Mouse (Mus musculus) kidney, embryonic 14.5 days (tissue): ENCODE results near the gene Med24. TPM values are rescaled to one million over a fixed set of nuclear protein-coding genes. Genes with fewer than 3 reads are reported as not detected.
A peak's percentile ranks its signal among the peaks of the same experiment; 100 is the strongest.

Source experiments
- ATAC-seq: fragments of 200-750 bp; cut with Nextera tagmentation; 2 replicates; pipeline ENCODE4 v1.8.0; 2017; ENCODE audit warnings: moderate number of reproducible peaks, mild to moderate bottlenecking, moderate TSS enrichment, moderate library complexity; ENCODE audit not compliant: low FRiP score, low TSS enrichment
- H3K27ac ChIP-seq: fragments of 300-500 bp; sonication (generic); 2 replicates; pipeline ENCODE4 v1.5.1; 2014; ENCODE audit warnings: low read depth, mild to moderate bottlenecking, low read length, moderate library complexity, mixed read lengths
- H3K27me3 ChIP-seq: fragments of 300-500 bp; sonication (generic); 2 replicates; pipeline ENCODE4 v1.6.1; 2014; ENCODE audit warnings: mild to moderate bottlenecking, low read length; ENCODE audit not compliant: control insufficient read depth, insufficient read depth
- H3K36me3 ChIP-seq: fragments of 300-500 bp; sonication (generic); 2 replicates; pipeline ENCODE4 v1.6.1; 2014; ENCODE audit warnings: low read length, mixed read lengths; ENCODE audit not compliant: control insufficient read depth, insufficient read depth
- H3K4me1 ChIP-seq: fragments of 300-500 bp; sonication (generic); 2 replicates; pipeline ENCODE4 v1.6.1; 2014; ENCODE audit warnings: low read length, mixed read lengths; ENCODE audit not compliant: control insufficient read depth, insufficient read depth
- H3K4me2 ChIP-seq: fragments of 300-500 bp; sonication (generic); replicated peaks from 2 replicates; pipeline ENCODE4 v1.6.1; 2014; ENCODE audit warnings: low read depth, mild to moderate bottlenecking, low read length
- H3K4me3 ChIP-seq: fragments of 300-500 bp; sonication (generic); 2 replicates; pipeline ENCODE4 v1.5.1; 2014; ENCODE audit warnings: mild to moderate bottlenecking, low read length
- H3K9ac ChIP-seq: fragments of 300-500 bp; sonication (generic); 2 replicates; pipeline ENCODE4 v1.6.1; 2014; ENCODE audit warnings: low read depth, mild to moderate bottlenecking, low read length, moderate library complexity
- H3K9me3 ChIP-seq: fragments of 300-500 bp; sonication (generic); 2 replicates; pipeline ENCODE4 v1.6.1; 2016; ENCODE audit warnings: low read length; ENCODE audit not compliant: control insufficient read depth
- WGBS: fragments of 180-500 bp; shearing (Covaris S2); extraction: QIAGEN DNeasy Blood & Tissue Kit; methylation state at CpG from one replicate; pipeline ENCODE4 v1.1.7; 2014; 5-methylcytosine and 5-hydroxymethylcytosine counted together
- polyA plus RNA-seq: library from polyadenylated mRNA; unstranded; fragments of >200 nt; fragmentation: Nextera tagmentation; extraction: Ambion mirVana; gene quantifications from 2 replicates; pipeline ENCODE4 v1.2.1, GENCODE M21; 2014

Med24 gene
- polyA plus RNA-seq, 1 experiment from 2014 or later: 59.1 TPM

GRCm38 (mm10) chr11:98755726-98756380 is 26.6 kb upstream of the Med24 start:
- Histone ChIP-seq H3K9me3 (no peaks in the 10 kb centered on the region), H3K36me3 (peaks cover 20% of the 10 kb centered on the region), H3K27ac (no peak overlapping the region), H3K9ac (no peak overlapping the region), H3K4me3 (no peak overlapping the region), H3K4me2 (no peak overlapping the region), H3K4me1 (peaks cover 24% of the 10 kb centered on the region), H3K27me3 (no peaks in the 10 kb centered on the region)
- ATAC-seq: no peak
- whole genome bisulfite sequencing: 90% methylated on average over 6 of the region's 6 CpGs

- no peak overlapping the region for H3K4me3 ChIP-seq
- peak overlapping the region; percentile 51; the same call in 1 of the 2 replicates for H3K27ac ChIP-seq
- no peaks in the 10 kb centered on the region for H3K9me3 ChIP-seq
- ATAC-seq: peak; percentile 66
- H3K36me3 ChIP-seq: peaks cover 17% of the 10 kb centered on the region
- H3K4me1 ChIP-seq: peaks cover 36% of the 10 kb centered on the region
- no peaks in the 10 kb centered on the region for H3K27me3 ChIP-seq
- no peak overlapping the region for H3K9ac ChIP-seq
- H3K4me2 ChIP-seq: no peak overlapping the region
- WGBS: 25% methylated on average over 7 of the region's 7 CpGs
These were observed 25.5 kb upstream of the Med24 start for GRCm38 (mm10) chr11:98754621-98755181.

- 62% methylated on average over 9 of the region's 9 CpGs for WGBS
- Histone ChIP-seq H3K9me3 (no peaks in the 10 kb centered on the region), H3K27ac (peak overlapping the region; percentile 51; the same call in 1 of the 2 replicates), H3K36me3 (peaks cover 17% of the 10 kb centered on the region), H3K4me1 (peaks cover 41% of the 10 kb centered on the region), H3K27me3 (no peaks in the 10 kb centered on the region), H3K4me2 (no peak overlapping the region), H3K4me3 (no peak overlapping the region), H3K9ac (no peak overlapping the region)
- 0 out of 2 replicates have a peak, but pooled peaks have one; percentile 35 for ATAC-seq
These were observed 25.0 kb upstream of the Med24 start for GRCm38 (mm10) chr11:98754151-98754620.

- no peak overlapping the region for H3K4me2 ChIP-seq
- no peak overlapping the region for H3K4me3 ChIP-seq
- peaks cover 14% of the 10 kb centered on the region for H3K36me3 ChIP-seq
- H3K27ac ChIP-seq: no peak overlapping the region
- 98% methylated on average over 5 of the region's 5 CpGs for WGBS
- no peaks in the 10 kb centered on the region for H3K27me3 ChIP-seq
- no peak for ATAC-seq
- no peak overlapping the region for H3K9ac ChIP-seq
- H3K4me1 ChIP-seq: peaks cover 50% of the 10 kb centered on the region
- H3K9me3 ChIP-seq: no peaks in the 10 kb centered on the region
These were observed 24.0 kb upstream of the Med24 start for GRCm38 (mm10) chr11:98753264-98753663.

GRCm38 (mm10) chr11:98752562-98753140 is 23.4 kb upstream of the Med24 start:
- H3K9ac ChIP-seq: no peak overlapping the region
- peaks cover 56% of the 10 kb centered on the region for H3K4me1 ChIP-seq
- no peak overlapping the region for H3K4me3 ChIP-seq
- no peak overlapping the region for H3K4me2 ChIP-seq
- 80% methylated on average over 10 of the region's 10 CpGs for WGBS
- H3K9me3 ChIP-seq: no peaks in the 10 kb centered on the region
- no peaks in the 10 kb centered on the region for H3K27me3 ChIP-seq
- ATAC-seq: no peak
- peaks cover 14% of the 10 kb centered on the region for H3K36me3 ChIP-seq
- H3K27ac ChIP-seq: no peak overlapping the region

GRCm38 (mm10) chr11:98751221-98751782 is 22.1 kb upstream of the Med24 start:
- Histone ChIP-seq H3K9me3 (no peaks in the 10 kb centered on the region), H3K4me1 (peaks cover 68% of the 10 kb centered on the region), H3K4me2 (no peak overlapping the region; the same call in 1 of the 2 replicates), H3K36me3 (peaks cover 8% of the 10 kb centered on the region), H3K27ac (peak overlapping the region; percentile 70; the same call in 1 of the 2 replicates), H3K27me3 (no peaks in the 10 kb centered on the region), H3K9ac (peak overlapping the region; percentile 42; the same call in 1 of the 2 replicates), H3K4me3 (no peak overlapping the region)
- 32% methylated on average over 6 of the region's 6 CpGs for WGBS
- no peak for ATAC-seq

GRCm38 (mm10) chr11:98750351-98751201 is 21.3 kb upstream of the Med24 start:
- H3K36me3 ChIP-seq: peaks cover 8% of the 10 kb centered on the region
- no peak for ATAC-seq
- no peak overlapping the region; the same call in 1 of the 2 replicates for H3K4me2 ChIP-seq
- 40% methylated on average over 17 of the region's 17 CpGs for WGBS
- no peak overlapping the region for H3K4me3 ChIP-seq
- no peaks in the 10 kb centered on the region for H3K27me3 ChIP-seq
- no peaks in the 10 kb centered on the region for H3K9me3 ChIP-seq
- peak overlapping the region; percentile 42 for H3K9ac ChIP-seq
- H3K27ac ChIP-seq: peak overlapping the region; percentile 70; the same call in 1 of the 2 replicates
- peaks cover 69% of the 10 kb centered on the region for H3K4me1 ChIP-seq

- H3K4me2 ChIP-seq: no peak overlapping the region
These were observed 20.5 kb upstream of the Med24 start for GRCm38 (mm10) chr11:98749716-98750115.

More at GRCm38 (mm10) chr11:98749716-98750115, 20.5 kb upstream of the Med24 start:
- no peaks in the 10 kb centered on the region for H3K27me3 ChIP-seq
- ATAC-seq: no peak
- H3K9ac ChIP-seq: 0 out of 2 replicates have a peak overlapping the region, but pooled peaks have one; percentile 12
- H3K36me3 ChIP-seq: peaks cover 8% of the 10 kb centered on the region
- 42% methylated on average over 5 of the region's 5 CpGs for WGBS
- H3K27ac ChIP-seq: peak overlapping the region; percentile 70; the same call in 1 of the 2 replicates
- peaks cover 78% of the 10 kb centered on the region for H3K4me1 ChIP-seq
- no peaks in the 10 kb centered on the region for H3K9me3 ChIP-seq
- no peak overlapping the region for H3K4me3 ChIP-seq
